Mouse (Mus musculus): ENCODE data around the gene Cdc42bpb.

The Cdc42bpb gene

DNA sequence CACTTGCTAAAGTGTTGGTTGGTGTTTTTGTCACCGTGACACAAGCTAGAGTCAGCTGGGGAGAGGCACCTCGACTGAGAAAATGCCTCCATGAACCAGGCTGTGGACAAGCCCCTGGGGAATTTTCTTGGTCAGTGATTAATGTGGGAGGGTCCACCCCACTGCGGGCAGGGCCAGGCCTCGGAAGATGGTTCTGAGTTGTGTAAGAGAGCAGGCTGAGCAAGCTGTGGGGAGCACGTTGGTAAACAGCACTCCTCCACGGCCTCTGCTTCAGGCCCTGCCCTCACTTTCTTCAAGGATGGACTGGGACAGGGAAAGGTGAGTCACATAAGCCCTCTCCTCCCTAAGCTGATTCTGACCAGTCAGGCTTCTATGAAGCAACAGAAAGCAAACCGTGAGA, 36.8 kb downstream of the Cdc42bpb start:
- no peak for DNase-seq (ENCODE audit: low read depth, low spot score)

DNA sequence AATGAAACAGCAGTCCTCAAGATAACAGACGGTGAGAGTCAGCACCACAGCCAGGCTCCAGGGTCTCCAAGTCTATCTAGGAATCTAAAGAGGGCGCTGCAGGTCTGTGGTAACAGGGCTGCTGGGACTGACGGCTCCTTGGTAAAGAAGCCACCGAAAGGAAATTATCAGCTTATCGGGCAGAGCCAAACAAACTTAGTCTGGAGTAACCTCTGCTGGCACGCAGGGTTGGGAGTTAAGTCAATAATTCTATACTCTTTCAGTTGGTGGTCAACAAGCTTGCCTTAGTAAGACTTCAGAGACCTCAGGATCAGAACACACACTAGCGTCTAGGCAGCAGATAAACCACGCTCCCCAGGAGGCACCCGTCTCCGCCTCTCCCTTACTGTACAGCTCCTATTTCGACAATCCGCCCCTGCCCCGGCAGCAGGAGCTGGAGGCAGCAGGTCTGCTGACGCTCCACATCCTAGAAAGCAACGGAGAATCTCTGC, 39.6 kb downstream of the Cdc42bpb start:
- no peak for DNase-seq (ENCODE audit: low read depth, low spot score)

DNA sequence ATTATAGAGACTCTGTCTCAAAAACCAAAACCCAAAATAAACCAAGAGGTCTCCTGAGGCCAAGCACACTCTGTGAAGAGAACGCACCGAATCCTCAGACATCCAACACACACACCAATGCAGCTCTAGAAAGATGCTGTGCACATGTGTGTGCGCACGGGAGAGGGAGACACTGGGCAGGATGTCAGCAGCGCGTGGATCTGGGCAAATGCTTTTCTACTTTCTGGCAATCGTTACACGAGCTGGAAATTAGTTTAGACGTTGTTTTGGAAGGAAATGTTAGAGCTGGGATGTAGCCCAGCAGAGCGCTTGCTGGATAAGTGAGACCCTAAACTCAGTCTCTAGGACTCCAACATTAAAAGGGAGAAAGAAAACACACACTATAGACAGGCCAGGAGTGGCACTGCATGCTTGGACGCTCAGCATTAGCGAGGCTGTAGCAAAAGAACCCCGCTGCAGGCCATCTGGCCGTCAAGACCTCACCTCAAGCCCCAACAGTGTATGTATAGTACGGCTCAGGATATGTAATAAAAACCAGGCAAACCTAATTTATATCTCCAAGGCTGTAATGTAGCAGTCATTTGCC, 44.4 kb downstream of the Cdc42bpb start:
- no peak for DNase-seq (ENCODE audit: low read depth, low spot score)

DNA sequence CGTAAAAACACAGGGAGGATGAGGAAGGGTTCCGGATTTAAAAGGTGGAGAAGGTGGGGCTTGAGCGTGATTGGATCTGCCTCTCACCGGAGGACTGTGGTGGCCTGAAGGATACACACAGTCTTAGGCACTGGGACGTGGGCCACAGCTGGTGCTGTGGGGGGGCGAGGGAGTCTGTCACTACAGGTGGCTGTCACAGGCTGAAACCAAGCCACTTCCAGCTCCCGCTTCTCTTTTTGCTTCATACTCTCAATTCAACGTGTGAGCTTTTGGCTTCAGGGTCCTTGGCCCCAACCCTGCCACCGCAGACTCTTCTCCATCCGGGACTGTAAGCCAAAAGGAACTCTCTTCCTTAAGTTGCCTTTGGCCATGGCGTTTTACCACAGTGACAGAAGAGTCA, 45.1 kb downstream of the Cdc42bpb start:
- DNase-seq (ENCODE audit: low read depth, low spot score): no peak

DNA sequence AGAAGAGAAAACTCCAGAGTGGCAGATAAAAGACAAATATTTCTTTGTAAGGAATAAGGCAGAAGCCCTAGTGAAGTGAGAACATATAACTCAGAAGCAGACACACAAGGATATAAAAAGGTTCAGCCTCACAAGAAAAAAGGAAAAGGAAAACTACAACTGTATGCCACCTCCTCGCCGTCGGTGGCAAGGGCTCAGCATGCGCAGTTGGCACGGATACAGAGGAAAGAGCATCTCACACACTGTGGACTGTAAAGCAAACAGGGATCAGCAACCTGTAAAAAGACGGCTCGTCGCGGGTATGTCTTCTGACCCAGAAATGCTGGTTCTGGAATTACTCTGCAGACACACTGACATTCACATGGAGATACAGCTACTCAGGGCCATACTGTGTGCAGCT, 45.9 kb downstream of the Cdc42bpb start:
- no peak for DNase-seq (ENCODE audit: low read depth, low spot score)

DNA sequence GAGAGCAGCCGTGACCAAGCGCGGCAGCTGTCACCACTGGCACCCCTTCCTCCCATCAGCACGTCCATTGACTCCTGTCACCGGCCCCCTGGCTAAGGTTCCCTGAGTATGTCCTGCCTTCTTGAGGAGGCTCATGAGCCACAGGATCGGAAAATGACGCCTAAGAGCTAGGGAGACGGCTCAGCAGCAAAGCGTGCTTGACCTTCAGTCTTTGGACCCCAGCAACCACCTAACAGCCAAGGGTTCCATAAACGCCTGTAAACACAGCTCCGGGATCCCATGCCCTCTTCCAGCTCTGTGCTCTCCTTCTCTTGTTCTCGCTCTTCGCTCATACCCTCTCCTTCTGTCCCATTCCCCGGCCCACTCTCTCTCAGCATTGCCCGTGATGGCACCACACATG, 48.2 kb downstream of the Cdc42bpb start:
- no peak for DNase-seq (ENCODE audit: low read depth, low spot score)

DNA sequence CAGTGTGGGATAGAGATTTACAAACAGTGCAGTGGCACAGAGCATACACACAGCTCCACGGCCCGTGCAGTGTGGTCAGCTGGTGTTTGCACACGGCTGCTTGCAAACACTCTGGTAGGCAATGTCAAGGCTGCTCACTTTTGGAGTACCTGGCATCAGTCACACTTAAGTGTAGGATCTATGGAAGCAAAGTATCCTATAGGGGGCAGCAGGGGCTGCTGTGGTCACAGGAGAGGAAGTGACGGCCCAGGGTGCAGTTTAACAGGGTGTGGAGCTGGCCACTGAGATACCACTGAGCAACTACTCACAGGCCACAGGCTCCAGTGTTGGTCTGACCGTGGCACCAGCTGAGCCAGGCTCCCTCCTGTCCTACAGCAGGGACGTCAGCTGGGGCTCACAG, 49.2 kb downstream of the Cdc42bpb start:
- no peak for DNase-seq (ENCODE audit: low read depth, low spot score)

DNA sequence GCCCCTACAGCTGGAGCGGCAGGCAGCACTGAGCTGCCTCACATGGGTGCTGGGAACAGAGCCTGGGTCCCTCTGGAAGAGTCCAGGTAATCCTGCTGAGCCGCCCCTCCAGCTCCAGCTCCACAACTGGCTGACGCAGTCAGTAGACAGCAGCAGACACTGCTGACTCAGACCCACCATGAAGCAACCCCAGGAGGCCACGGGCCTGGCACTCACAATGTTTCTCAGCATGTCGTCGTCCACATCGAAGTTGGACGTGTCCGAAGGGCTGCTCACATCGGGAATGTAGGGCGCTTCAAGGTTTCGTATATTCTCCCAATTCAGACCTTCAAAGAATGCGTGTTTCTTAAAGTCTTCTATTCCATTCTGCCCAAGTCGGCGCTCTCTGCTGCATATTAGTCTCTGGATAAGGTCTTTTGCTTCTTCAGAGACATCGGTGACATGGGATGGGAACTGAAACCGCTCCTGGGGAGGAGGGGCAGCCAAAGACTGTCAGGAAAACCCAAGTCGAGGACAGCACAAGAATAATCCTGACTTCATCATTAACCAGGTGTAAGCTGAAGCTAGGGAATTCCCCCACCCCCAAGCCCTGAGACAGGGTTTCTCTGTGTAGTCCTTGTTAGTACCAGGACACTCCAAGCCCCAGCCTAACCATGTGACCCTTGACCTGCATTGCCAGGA, 51.6 kb downstream of the Cdc42bpb start:
- no peak for DNase-seq (ENCODE audit: low read depth, low spot score)

DNA sequence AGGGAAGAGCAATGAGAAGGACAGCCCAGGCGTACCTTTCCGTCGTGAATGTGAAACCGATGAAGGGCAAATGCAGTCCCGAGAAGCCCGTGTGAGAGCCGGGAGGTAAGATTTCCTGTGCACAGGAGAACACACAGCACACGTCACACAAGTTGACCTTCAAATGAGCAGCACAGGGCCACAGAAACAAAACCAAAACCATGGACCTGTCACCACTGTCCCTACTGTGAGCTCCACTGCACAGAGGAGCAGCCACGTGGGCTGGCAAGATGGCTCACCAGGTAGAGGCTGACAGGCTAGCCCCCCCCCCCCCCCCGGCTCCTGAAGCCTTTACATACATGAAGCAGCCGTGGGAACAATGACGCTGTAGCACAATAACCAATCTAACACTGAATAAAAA, 52.6 kb downstream of the Cdc42bpb start:
- DNase-seq (ENCODE audit: low read depth, low spot score): no peak

DNA sequence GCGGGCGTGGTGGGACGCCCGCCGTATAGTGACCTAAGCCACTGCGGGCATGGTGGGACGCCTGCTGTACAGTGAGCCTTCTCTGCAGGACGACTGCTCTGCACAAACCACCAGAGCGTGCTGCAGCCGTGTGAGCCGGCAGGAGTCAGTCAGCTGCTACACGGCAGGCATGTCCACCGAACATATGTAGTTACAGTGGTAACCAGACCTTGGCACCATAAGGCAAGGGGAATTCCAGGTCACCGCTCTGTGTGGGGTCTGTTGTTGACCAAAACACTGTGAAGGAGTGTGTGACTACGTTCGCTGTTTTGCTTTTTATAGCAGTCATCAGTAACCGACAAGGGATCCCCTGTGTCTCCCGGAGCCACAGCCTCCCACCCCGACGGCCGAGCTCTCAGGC, 53.0 kb downstream of the Cdc42bpb start:
- no peak for DNase-seq (ENCODE audit: low read depth, low spot score)

DNA sequence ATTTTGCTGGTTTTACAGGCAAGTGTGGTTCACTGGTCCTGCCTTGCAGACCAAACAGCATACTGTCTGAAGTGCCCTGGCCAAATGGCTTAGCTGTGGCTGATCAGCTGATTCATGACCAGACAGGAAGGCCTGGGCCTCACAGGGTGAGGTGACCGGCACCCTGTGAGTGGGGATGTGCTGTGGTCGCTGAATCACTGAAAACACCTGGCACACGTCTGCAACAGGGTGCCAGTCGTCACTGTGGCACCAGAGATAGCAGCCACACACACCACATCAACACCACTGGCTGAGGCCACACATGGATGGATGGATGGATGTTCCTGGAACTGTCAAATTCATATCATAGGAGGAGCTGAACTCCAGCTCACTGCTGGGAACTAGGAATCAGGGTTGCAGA, 54.1 kb downstream of the Cdc42bpb start:
- no peak for DNase-seq (ENCODE audit: low read depth, low spot score)

DNA sequence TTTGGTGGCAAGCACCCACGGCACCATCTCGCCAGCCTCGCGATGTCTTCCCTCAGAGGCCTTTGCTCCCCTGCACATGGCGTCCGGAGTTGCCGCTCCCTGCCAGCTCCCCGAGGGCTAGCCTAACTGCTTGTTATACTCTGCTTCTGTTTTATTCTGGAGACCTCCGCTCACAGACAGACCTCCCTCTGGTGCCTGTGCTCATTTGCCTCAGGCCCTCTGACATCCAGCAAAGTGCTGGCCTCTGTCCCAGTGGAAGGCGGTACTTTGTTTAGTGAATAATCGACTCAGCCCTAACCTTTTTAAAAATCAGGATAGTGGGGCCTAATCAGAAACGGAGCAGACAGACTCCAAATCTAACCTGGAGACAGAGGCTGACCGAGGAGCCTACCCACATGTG, 55.7 kb downstream of the Cdc42bpb start:
- DNase-seq (ENCODE audit: low read depth, low spot score): no peak

DNA sequence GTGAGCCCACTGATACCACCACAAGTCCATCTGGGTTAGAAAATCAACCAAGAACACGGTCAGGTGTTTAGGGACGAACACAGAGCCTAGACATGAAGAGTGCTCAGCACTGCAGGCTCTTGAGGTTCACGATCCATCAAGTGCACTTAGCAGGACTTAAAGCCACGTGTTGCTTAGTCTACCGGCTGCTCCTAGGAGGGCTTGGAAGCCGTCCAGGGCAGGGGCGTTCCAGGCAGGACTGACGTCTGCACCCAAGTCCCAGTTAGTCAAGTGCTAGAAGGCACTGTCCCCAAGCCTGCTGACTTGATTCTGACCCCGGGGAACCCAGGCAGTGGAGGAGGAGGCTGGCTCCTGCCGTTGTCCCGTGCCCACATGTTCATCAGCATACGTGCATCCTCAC, 57.0 kb downstream of the Cdc42bpb start:
- no peak for DNase-seq (ENCODE audit: low read depth, low spot score)

DNA sequence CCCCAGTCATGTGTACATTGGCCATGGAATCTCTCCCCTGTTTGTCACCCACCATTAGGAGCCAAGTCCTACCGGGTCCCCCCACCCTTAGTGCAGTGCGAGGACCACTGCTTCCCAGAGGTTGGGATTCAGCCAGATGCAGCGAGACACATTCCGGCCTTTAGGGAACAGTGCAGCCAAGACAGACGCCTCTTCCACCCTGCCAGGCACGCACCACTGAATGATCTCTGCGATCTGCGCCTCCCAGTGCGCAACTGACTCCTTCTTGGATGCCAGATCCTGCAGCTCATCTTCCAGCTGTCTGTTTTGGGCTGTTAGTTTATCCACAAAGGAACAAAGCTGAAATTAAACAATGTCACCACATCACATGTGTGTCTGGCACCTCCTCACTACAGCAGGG, 59.8 kb downstream of the Cdc42bpb start:
- no peak for DNase-seq (ENCODE audit: low read depth, low spot score)

DNA sequence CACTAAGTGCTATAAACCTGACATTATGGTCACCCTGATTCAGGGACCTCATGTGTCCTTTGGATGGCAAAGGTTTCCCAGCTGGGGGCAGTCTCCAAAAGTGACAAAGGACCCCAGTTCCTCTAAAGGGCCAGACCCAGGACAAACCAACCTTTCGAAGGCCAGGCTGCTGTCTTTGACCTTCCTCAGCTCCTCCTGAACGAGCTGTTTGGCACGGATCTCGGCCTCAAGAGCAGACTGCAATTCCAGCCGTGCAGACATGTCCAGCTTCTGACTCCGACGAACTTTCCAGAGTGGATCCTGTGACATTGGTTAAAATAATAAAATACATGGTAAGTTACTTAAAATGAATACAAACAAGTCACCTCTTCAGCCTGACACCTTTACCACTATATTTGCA, 63.2 kb downstream of the Cdc42bpb start:
- no peak for DNase-seq (ENCODE audit: low read depth, low spot score)

DNA sequence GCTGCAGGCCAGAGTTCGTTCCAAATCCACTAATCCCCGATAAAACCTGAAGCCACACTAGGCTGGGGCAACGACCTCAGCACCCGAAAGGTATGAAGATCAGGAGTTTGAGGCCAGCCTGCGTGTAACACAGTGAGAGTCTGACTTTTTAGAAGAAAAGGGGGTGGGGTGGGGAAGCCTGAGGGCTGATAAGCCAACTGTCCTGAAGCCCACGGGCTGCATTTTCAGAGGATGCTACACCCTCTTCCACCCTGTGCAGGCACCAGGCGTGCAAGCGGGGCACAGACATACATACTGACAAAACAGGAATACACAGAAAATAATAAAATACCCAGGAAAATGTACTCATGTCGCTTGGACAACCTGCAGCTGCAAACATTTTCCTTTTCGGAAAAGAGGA, 65.7 kb downstream of the Cdc42bpb start:
- DNase-seq (ENCODE audit: low read depth, low spot score): no peak

DNA sequence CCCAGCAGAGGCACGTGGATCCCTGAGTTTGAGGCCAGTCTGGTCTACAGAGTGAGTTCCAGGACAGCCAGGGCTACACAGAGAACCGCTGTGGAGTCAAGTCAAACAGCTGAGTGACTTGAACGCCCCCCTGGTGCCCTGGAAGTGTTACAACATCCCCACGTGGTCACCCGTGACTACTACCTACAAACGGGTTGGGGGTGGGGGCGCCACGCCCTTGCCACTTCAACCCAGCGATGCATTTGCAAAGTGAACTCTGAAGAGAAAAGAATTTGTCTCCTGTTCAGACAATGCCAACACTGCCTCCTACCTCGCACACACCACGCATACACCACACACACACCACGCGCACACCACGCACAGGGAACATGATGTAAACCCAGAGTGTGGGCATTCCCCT, 67.6 kb downstream of the Cdc42bpb start:
- no peak for DNase-seq (ENCODE audit: low read depth, low spot score)

DNA sequence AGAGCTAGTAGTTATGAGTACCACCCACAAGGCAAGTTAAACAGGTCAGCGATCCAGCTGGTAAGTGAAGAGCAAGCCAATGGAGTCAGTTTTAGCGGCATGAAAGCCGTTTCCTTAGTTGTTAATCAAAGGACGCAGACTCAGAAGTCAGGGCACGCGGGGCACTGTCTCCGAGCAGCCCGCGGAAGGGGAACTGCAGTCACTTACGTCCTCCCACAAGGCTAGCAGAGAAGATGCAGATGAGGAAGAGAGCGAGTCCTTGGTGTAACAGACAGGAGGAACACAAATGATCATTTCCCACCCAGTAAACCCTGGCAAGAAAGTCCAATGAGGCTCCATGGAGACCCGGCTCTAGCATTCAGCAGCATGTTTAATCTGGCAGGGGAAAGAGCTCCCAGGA, 68.3 kb downstream of the Cdc42bpb start:
- DNase-seq (ENCODE audit: low read depth, low spot score): no peak

DNA sequence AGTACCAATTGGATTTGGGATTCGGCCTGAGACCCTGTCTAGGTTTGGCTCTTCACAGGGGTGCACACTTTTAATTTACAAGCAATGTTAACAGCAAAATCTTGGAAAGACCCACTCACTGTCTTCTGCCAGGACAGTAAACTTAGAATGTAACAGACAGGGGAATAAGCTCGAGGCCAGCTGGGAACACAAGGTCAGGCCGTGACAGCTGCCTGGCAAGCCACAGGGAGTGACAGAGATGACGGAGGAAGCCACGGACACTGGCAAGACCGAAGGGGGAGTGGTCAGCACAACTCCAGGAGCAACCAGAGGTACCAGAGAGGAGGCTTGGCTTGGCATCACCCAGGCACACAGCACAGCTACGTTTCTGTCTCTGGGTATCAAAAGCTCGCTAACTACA, 70.7 kb downstream of the Cdc42bpb start:
- no peak for DNase-seq (ENCODE audit: low read depth, low spot score)

DNA sequence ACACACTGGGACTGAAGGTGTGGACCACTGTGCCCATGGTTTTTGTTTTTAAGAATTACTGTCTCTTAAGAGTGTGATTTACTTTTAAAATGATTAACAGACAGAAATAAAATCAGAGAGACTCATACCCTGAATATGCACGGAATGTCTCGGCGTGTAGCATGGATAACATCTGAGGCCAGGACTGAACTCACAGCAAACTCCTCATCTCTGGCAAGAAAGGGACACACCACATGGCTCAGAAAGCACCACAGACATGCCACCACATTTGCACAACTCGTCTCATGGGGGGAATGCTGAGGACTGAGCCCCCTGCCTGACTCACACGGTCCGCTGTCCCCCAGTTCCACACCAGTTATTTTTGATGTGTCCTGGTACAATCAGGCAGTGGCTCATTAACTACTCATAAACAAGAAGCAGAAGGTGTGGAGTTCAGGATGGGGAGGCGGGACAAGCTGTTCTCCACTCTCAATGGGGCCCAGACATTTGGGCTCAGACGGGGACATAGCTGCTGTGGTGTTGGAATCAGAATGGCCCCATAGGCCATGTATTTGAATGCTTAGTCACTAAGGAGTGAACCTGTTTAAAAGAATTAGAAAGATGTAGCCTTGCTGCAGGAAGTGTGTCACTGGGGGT, 73.7 kb downstream of the Cdc42bpb start:
- DNase-seq (ENCODE audit: low read depth, low spot score): no peak

DNA sequence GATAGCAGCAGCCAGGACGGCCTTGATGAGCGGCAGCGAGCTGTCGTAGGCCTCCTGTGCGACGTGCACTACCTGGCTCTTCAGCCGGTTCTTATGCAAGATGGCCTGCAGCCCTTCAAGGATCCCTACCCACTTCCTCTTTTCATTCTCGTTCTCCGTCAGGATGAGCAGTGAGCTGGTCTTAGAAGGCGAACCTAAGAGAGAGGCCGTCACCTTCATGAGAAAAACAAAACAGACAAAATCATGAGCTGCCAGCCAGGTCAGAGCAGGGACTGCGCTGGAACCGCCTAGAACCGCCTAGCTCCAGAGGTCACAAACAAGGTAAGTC, 75.5 kb downstream of the Cdc42bpb start:
- no peak for DNase-seq (ENCODE audit: low read depth, low spot score)

DNA sequence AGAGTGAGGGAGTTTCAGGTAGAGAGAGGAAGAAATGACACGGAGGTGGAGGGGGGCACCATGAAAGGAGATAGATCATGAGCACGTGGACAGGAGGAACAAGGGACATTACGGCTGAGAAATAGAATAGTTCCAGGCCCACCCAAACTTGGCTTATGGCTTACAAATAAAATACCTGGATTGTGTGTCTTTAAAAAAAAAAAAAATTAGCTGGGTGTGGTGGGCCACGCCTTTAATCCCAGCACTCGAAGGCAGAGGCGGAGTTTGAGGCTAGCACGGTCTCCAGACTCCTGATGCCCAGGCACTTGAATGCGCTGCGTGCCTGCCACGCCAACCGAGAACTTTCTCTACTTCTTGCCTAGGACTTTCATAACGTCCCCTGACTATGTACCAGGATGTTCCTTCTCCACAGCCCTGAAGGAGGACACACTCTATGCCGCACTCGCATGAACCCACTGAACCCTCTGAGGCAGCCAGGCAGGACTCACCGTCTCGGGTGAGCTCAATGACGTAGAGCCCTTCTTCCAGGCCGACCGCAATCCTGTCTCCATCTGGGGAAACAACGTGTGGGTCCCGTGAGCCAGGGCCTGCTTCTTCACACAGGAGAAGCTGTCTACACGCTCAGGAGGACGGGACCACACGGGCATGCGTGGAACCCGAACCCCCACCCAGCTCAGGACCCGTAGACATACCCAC, 76.0 kb downstream of the Cdc42bpb start:
- DNase-seq (ENCODE audit: low read depth, low spot score): no peak

DNA sequence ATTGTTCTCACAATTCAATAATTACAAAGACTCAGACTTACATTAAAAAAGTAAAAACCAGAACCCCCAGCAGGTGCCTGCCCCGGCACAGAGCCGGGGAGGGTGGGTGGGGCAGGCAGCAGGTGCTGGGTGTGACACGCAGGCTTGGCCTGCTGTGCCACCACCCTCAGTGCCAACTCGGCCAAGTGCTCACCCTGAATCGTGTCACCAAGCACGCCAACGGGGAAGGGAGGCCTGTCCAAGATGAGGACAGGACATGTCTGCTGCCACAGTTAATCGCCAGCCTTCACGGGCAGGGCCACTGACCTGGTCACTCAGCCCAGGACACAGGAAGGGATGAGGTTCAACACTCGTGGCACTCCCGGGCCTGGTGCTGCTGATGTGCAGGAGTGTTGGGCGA, 84.5 kb downstream of the Cdc42bpb start:
- no peak for DNase-seq (ENCODE audit: low read depth, low spot score)

Measured in retina, adult 2 months (tissue).